Mouse (Mus musculus) gastrocnemius, adult 18-20 months (tissue): ENCODE measurements around the gene Il12rb2. TPM values are rescaled to one million over a fixed set of nuclear protein-coding genes. Genes with fewer than 3 reads are reported as not detected.

ENCODE experiments used
- DNase-seq: peaks from one replicate; pipeline ENCODE4 v3.0.0; 2021; ENCODE audit warnings: low spot score
- long read RNA-seq, 2 experiments: library from polyadenylated mRNA; stranded (forward); transcript quantifications; one replicate each; pipeline ENCODE4 v2.0.0; 2021
- total RNA-seq, 2 experiments: library from RNA; stranded (reverse); gene quantifications; 2 replicates each; pipeline ENCODE4 v1.2.3; 2021

Gene Il12rb2
- under 1 TPM in 1 of 2 experiments, not detected in 1; 0.07 TPM for total RNA-seq
- long read RNA-seq, experiment 1: 0 reads
- long read RNA-seq, experiment 2: 0 reads

DNA sequence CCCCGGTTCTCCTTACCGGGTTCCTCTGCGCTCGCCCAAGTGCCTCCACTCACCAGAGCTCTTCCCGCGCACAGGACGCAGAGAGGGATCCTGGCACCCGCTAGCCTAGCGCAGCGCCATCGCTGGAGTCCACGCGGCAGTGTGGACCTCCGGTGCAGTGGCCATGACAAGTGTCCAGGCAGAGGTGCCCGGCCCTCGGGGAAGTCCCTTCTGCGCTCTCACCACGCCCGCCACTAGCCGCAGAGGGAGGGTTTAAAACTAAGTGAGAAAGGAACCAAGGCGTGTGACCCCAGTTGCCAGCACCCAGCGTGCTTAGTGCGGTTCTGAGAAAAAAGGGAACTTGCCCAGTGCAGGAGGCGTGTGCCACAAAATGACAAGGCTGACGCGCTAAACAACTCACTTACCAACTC, at the start of gene Il12rb2:
Gene Il12rb2, minus strand, starts transcription at position 207 of the 410 bp plus-strand sequence.
- DNase-seq: no peak

DNA sequence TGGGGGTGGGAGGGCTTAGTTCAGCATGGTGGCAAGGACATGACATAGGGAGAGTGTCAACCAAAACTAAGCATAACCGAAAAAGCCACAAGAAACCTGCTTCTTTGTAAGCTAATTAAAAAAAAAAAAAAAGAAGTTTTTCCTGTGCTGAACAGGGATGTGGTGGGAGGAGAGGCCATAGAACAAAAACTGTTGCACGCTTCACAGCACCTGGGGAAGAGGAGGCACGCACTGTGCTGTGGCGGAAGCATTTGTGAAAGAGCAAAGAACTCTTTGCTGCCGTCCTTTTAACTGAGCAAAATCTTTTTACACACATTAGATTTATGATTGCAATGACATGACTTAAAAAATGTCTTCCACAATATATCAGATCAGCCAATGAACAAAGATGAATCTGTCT, 45.8 kb upstream of the Il12rb2 start:
- DNase-seq: no peak

DNA sequence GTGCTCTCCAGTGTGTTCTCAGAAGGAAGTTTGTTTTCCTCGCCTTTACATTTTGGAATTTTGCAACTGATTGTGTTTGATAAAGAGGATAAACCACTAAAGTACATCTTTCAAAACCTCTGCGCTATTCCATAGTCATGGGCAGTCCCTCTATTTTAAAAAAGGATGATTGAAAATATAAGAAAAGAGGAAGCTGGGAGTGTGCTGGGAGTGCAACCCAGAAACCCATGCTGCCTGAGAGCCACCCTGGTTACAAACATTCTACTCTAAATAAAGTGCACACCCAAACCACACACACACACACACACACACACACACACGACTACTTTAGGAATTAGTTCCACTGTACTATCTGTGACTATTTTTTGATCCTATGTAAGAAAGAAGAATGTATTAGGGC, 40.6 kb upstream of the Il12rb2 start:
- no peak for DNase-seq

- no peak for DNase-seq
Observed at GRCm38 (mm10) chr6:67415276-67415675, 39.3 kb upstream of the Il12rb2 start.

GRCm38 (mm10) chr6:67413378-67413777, 37.4 kb upstream of the Il12rb2 start:
- DNase-seq: no peak

DNA sequence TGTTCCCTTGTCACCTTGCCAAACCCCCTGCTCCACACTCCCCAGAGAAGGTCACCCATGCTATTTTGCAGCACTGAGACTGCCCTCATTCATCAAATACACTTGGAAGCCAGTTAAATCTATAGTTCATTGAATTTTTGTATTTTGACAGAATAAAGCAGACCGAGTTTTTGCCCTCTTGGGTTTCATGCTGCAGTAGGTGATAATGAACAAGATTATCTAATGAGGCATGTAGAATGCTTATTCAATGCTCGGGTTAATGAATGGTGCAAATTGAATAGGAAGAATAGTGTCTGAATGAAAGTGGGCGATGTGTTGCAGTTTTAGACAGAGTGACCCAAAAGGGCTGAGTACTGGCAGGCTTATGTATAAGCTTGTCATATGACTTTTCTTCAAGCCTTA, 29.3 kb upstream of the Il12rb2 start:
- no peak for DNase-seq

DNA sequence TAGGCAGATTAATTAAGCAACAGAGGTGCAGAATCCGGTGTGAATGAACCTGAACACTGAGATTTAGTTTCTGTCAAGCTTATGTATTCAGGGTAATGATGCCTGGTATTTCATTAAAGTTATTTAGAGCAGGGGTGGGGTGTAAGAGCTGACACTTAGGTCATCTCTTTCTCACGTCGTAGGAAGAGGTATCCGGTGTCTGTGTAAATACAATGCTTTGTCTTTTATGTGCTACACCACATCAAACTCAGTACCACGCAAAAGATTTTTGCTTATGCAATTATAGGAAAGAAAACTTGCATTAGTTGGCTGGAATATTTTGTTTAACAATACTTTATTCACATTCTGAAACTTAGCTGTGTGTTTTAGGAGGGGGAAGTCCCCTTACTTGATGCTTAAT, 23.6 kb upstream of the Il12rb2 start:
- no peak for DNase-seq

DNA sequence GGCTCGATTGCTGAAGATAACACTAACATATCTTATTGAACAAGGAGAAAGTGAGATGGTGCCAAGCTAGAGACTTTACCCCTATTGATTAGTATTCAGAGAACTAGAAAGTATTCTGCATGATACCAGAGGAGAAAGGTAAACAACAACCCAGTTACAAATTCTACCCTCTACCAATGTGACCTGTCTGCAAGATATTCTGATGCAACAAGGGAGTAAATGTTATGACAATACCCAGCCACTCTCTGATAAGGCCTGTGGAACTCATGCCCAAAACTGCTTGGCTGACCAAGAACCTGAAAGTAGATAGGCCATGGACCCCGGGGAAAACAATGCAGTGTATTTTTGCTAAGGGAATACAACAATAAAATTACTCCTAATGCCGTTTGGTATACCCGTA, 10.2 kb downstream of the Il12rb2 start:
- DNase-seq: no peak

DNA sequence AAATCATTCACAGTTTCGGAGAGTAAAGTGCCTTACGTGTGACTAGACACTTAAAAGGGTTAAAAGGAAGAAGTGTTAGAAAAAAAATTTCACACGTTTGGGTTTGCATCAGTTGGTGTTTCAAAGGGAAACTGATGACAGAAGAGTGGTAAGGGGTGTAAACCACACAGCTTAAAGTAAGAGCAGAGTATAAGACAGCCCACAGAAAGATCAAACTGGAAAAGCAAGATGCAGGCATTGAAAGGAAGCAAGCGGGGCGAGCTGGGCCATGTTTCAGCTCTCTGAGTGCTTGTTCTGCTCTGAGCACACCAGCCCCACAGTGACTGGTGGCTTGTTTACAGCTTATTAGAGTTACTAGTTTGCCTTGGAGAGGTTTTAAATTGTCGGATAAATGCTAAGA, 27.9 kb downstream of the Il12rb2 start:
- DNase-seq: no peak

GRCm38 (mm10) chr6:67339494-67339893, 36.5 kb downstream of the Il12rb2 start:
- no peak for DNase-seq

GRCm38 (mm10) chr6:67337943-67338342, 38.0 kb downstream of the Il12rb2 start:
- no peak for DNase-seq

DNA sequence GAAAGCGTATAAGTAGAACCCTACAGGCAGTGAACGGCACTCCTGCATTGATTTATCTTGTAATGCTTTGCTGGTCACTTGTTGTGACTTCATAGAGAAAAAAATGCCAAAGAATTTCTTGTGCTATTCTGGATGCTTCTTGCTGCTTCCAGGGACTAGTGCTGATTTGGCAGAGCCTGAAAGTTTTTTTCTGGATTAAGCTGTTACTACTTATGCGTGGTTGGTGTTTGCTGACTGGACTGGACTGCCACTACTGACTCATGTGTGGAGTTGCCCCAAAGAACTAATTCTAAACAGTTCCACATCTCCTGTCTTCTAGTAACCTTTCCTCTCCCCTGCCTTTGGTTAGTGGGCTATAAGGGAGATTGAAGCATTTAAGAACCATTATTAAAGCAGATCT, 52.2 kb downstream of the Il12rb2 start:
- no peak for DNase-seq

DNA sequence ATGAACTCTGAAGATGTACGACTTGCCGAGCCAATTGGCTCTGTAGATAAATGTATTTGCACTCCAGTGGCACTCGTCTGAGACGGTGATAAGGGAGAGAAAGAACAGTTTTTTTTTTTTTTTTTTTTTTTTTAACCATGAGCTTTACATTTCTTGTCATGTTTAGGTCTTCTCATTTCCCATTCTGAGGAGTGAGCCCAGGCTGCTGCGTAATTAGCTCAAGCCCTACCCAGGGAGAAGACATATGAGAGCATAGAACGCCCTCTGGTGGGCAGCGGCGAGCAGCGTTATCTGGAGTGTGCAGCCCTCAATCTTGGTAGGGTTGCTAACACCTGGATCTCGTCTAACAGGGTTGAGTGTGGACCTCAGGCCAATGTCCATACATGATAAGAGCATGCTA, 57.5 kb downstream of the Il12rb2 start:
- DNase-seq: peak; percentile 67

GRCm38 (mm10) chr6:67317827-67318338, 58.1 kb downstream of the Il12rb2 start:
- no peak for DNase-seq

DNA sequence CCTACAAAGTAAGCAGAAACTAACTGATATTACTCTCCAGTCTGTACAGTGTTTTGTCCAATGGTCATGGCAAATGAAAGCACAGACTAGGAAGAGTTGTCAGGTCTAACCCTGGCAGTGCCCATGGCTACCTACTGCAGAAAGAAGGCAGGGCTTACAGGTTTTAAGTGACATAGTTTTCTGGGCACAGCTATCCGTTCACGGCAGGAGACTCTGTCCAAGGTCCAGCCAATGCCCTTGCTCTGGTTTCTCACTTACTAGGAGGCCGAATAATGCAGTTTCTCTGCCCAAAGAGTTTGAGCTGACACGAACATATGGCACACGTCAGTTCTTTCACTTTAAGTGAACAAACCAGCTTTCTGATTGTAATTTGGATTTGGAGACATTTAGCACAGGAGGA, 58.9 kb downstream of the Il12rb2 start:
- DNase-seq: no peak

DNA sequence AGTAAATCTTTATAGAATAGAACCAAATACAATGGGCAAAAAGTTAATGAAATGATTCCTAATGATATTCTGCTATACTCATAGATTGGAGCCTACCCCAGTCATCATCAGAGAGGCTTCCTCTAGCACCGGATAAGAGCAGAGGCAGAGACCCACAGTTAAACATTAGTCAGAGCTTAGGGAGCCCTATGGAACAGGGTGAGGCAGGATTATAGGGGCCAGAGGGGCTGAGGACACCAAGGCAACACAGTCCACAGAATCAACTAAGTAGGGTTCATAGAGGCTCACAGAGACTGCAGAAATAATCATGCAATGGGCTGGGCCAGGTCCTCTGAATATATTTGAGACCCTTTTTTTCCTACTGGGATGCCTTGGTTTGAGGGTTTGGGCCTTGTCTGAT, 61.3 kb downstream of the Il12rb2 start:
- DNase-seq: no peak

DNA sequence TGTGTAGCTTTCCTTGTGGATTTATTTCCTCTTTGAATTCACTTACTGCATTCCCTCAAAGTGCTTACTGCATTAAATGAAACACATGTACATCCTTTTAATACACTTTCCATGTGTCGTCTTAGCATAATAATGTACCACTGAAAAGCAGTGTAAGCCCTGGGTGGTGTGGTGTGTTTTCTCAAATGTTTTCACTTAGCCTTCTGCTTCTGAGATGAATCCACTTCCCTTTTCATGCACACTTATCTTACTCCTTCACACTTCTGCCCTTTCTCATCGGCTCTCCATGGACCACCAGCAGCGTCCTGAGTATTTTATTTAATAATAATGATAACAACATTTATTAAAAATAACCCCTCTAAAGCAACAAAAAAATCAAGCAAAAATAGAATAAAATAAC, 66.2 kb downstream of the Il12rb2 start:
- no peak for DNase-seq

DNA sequence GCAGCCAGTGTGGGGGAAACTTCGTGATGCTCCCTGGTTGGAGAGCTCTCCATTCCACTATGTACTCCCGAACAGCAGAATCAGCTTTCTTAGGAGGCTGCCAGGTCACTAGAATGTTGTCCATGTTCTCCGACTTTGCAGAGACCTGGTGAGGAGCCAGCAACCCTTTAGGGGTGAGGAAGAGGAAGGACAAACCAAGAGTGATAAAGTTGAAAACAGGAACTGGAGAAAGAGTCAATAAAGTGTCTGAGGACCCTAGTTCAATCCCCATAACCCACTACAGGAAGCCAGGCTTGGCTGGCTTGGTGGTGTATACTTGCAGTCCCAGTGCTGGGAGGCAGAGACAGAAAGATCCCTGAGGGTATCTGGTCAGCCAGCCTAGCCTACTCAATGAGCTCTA, 67.0 kb downstream of the Il12rb2 start:
- DNase-seq: no peak

DNA sequence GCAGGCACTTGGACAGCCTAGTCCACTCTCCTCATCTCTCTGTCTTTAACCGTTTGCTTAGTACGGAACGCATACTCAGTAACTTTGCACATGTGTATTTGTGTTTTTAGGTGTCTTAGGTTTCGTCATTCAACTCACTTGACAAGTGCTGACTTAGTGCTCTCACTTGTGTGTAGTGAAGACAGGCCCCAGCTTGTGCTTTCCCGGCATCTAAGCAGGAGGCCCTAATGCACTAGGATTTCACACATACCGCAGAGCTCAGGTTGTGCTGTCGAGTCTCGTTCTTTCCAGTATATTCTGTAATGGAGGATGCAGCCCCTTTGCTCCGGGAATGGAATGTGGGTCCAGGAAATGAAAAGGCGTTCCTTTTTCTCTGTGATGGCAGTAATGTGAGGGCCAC, 72.8 kb downstream of the Il12rb2 start:
- no peak for DNase-seq

DNA sequence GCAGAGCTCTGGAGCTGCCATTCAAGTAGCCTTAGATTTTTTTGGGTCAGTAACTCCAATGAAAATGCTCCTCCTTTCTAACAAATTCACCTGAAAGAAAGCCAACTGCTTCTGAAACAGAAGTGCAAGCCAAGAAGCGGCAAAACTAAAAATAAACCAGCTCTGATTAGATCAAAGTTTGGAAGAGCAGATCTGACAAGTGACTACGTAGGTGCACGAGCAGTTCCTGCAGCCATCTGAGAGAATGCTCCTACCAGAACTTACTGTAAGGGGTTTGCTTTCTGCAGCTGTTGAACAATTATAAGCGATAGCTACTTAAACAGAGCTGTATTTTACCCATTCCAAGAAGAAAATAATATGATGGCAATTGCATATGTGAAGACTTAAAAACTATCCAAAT, 73.5 kb downstream of the Il12rb2 start:
- DNase-seq: no peak

DNA sequence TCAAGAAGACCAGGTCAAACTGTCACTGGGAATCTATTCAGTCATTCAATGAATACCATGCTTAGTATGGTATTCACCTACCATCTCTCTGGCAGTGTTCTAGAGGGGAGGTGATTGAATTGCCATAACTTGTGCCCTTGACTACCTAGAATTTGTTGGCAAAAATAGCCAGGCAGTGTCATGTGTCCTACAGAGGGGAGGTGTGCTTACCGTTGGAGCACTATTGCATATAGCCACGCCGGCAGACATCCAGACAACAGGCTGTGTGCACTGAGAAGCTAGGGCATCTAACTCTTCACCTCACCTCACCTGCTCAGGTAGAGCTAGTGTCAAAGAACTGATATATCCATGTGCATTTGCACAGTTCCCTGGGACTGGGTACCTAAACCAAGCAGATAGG, 74.8 kb downstream of the Il12rb2 start:
- DNase-seq: peak; percentile 21

DNA sequence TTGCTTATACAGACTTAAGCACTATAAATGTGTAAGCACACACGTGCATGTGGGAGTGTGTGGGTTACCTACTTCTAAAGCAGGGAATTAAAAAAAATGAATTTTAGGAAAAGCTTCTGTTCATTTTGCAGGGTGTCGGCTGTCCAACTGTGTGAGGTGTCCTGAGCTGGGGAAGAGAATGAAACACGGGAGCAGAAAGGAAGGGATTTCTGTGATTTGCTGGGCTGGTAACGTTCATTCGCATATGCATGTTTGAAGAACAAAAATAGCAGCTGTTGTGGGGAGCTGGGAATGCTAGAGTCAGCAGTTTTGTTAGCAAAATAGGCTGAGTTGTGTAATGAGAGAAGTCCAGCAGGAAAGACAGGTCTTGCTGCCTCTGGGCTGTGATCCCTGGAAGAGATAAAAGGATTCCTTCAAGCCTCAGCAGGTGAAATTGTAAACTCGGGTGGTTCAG, 75.3 kb downstream of the Il12rb2 start:
- peak; percentile 43 for DNase-seq

GRCm38 (mm10) chr6:67300300-67300699, 75.7 kb downstream of the Il12rb2 start:
- DNase-seq: peak; percentile 19

DNA sequence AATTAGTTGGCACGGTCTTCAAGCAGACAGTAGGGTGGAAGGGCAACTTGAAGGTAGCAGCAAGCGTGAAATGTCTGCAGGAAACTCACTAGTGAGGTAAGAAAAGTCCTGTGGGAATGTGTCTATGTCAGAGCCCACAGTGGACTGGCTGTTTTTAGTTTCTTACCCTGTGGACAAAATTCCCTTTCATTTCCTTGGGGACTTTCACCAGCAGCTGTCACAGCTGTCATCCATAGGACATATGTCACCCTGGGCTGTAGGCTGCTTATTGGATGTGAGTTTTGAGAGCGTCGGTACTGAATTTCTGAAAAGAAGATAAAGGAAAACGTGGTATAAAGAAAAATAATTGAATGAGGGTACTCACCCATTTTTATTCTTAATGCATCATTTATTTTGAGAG, 77.2 kb downstream of the Il12rb2 start:
- DNase-seq: no peak
